Mouse (Mus musculus): Measurements from ENCODE around the gene Lpar3.

DNA sequence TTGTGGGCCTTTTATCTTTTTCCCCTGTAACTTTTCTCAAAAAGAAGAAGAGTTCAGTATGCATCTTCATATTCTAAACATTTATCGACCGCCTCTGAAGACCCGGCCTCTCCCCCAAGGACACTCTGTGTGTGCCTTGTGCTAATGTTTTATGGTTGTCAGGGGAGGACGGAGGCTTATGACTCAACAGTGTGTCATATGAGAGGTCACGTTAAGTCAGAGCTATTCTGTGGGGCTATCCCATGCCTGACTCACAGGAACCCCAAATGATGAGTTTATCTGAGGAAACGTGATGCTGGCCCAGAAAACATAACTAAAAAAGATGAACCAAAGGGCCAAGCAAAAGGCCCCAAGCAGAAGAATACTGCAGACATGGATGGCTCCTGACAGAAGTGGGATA is 31.0 kb downstream of the Lpar3 start:
- TF ChIP-seq GATA1 (IDR thresholded peaks at IDR 0.05; ENCODE audit: borderline replicate concordance, low read length) (no peak), FLI1 (IDR thresholded peaks at IDR 0.05; ENCODE audit: low read length) (no peak)
